Mouse (Mus musculus): ENCODE measurements around the gene Asl.

- TF ChIP-seq CTCF (IDR thresholded peaks at IDR 0.05; ENCODE audit: insufficient read depth, low read depth, low read length) (no peak), POLR2A (IDR thresholded peaks at IDR 0.05; ENCODE audit: insufficient read depth, low read depth, low read length) (no peak)
Observed at GRCm38 (mm10) chr5:130003229-130003628, 25.8 kb downstream of the Asl start.

Data from olfactory bulb, adult 2 months (tissue).